Mouse (Mus musculus) megakaryocyte-erythroid progenitor cell, adult 5 weeks (primary cell): ENCODE measurements around the gene Rfx4. TPM values are rescaled to one million over a fixed set of nuclear protein-coding genes. Genes with fewer than 3 reads are reported as not detected.

Source experiments
- polyA plus RNA-seq: library from polyadenylated mRNA; stranded (reverse); fragments of >175 nt; gene quantifications from 2 replicates; pipeline ENCODE4 v1.2.3, GENCODE M21; 2012

The Rfx4 gene
- polyA plus RNA-seq, result not detected in 2 replicates

GRCm38 (mm10) chr10:84755786-84756203 is at the start of gene Rfx4:
Gene Rfx4, plus strand, starts transcription at chr10:84756062.

DNA sequence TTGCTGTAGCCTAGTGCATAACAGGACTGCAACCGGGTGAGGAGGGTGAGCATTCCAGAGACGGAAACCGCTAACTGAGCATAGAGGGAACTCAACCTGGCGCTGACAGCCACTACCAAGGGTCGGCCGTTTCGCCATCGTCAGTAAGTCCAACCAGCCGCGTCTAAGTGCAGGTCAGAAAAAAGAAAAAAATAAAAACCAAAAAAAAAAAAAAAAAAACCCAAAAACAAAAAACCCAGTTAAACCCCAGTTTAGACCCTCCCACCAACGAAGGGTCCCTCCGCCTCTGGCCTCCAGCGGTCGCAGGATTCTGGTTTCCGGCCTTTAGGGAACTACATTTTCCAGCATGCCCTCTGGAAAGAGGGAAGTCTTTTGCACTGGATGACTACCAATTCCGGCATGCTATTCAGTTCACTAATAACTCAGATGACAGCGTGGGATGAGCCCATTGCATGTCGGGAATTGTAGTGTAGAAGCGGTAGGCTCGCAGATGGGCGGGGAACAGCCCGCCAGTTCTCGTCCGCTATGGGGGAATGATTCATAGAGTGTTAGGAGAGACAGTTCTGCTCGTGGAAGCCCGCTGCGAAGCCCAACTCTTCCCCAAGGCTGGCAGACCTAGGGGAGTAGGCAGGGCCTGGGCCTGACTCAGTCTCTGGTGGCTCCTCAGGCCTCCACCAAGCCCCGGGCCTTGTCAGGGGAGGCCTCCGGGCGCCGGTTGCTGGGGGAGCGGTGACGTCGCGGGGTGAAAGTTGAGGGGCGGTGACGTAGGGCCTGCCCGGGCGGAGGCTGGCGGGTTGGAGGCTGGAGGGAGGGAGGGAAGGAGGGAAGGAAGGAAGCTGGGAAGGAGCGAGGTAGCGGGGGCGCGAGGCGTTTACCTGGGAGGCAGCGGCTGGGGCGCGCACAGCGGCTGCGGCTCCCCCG is 161.2 kb downstream of the Rfx4 start, which contains the start of gene Ric8b:
TSS of gene Ric8b (plus strand) at position 807 of the 921 bp plus-strand sequence.

Other genes with a start within 250 kb of the Rfx4 start
- gene Ckap4, start 222.0 kb upstream of the Rfx4 start, polyA plus RNA-seq, result 51.4 and 60.8 TPM in 2 replicates
- 7.1 and 8.9 TPM in 2 replicates for gene Tcp11l2, start 179.4 kb upstream of the Rfx4 start, polyA plus RNA-seq
- gene Polr3b, start 133.8 kb upstream of the Rfx4 start, polyA plus RNA-seq, result 5.8 and 7.9 TPM in 2 replicates
- gene Ric8b, start 161.6 kb downstream of the Rfx4 start, polyA plus RNA-seq, result 1.8 and 3.6 TPM in 2 replicates